Mouse (Mus musculus) forebrain, embryonic 10.5 days (tissue): ENCODE measurements at regions not wholly inside any gene's neighbourhood (a gene's known extent, or its start where the extent isn't known, plus 50 kb on each side); places are given as distances from the start of the nearest gene placed in this dataset.

Source experiments
- DNase-seq: peaks from one replicate; pipeline ENCODE4 v3.0.0-alpha.2; 2017; ENCODE audit warnings: low spot score; ENCODE audit errors: extremely low spot score
- H3K27ac ChIP-seq: fragments of 300-500 bp; sonication (generic); 2 replicates; pipeline ENCODE4 v1.5.1; 2016; ENCODE audit warnings: mild to moderate bottlenecking
- H3K27me3 ChIP-seq: fragments of 300-500 bp; sonication (generic); 2 replicates; pipeline ENCODE4 v1.6.1; 2016; ENCODE audit warnings: mild to moderate bottlenecking; ENCODE audit not compliant: poor library complexity, severe bottlenecking
- H3K36me3 ChIP-seq: fragments of 300-500 bp; sonication (generic); replicated peaks from 2 replicates; pipeline ENCODE4 v1.6.1; 2016; ENCODE audit warnings: mild to moderate bottlenecking, moderate library complexity
- H3K4me1 ChIP-seq: fragments of 300-500 bp; sonication (generic); 2 replicates; pipeline ENCODE4 v1.6.1; 2016
- H3K4me3 ChIP-seq: fragments of 300-500 bp; sonication (generic); 2 replicates; pipeline ENCODE4 v1.5.1; 2016; ENCODE audit warnings: mild to moderate bottlenecking, moderate library complexity
- H3K9me3 ChIP-seq: fragments of 300-500 bp; sonication (generic); 2 replicates; pipeline ENCODE4 v1.6.1; 2016; ENCODE audit warnings: mild to moderate bottlenecking, moderate library complexity
- WGBS: fragments of 180-500 bp; shearing (Covaris S2); methylation state at CpG from one replicate; pipeline ENCODE4 v1.1.7; 2016; 5-methylcytosine and 5-hydroxymethylcytosine counted together

GRCm38 (mm10) chr13:15879576-15879975, 132.1 kb upstream of the Inhba start:
- H3K4me3 ChIP-seq = no peak overlapping the region
- no peaks in the 10 kb centered on the region for H3K9me3 ChIP-seq
- no peak for DNase-seq
- H3K4me1 ChIP-seq = no peaks in the 10 kb centered on the region
- no peaks in the 10 kb centered on the region for H3K27me3 ChIP-seq
- H3K27ac ChIP-seq = no peak overlapping the region
- no peaks in the 10 kb centered on the region for H3K36me3 ChIP-seq

- WGBS = 87% methylated on average over 3 of the region's 3 CpGs
- H3K27me3 ChIP-seq = no peaks in the 10 kb centered on the region
- no peak overlapping the region for H3K27ac ChIP-seq
- H3K9me3 ChIP-seq = no peaks in the 10 kb centered on the region
- H3K4me3 ChIP-seq = no peak overlapping the region
- DNase-seq = no peak
- H3K36me3 ChIP-seq = no peaks in the 10 kb centered on the region
- no peaks in the 10 kb centered on the region for H3K4me1 ChIP-seq
Observed at GRCm38 (mm10) chr13:15890794-15891193, 120.9 kb upstream of the Inhba start.

GRCm38 (mm10) chr13:15891403-15891802, 120.2 kb upstream of the Inhba start:
- no peaks in the 10 kb centered on the region for H3K27me3 ChIP-seq
- no peaks in the 10 kb centered on the region for H3K9me3 ChIP-seq
- DNase-seq = no peak
- no peak overlapping the region for H3K27ac ChIP-seq
- H3K36me3 ChIP-seq = no peaks in the 10 kb centered on the region
- H3K4me3 ChIP-seq = no peak overlapping the region
- no peaks in the 10 kb centered on the region for H3K4me1 ChIP-seq

DNA sequence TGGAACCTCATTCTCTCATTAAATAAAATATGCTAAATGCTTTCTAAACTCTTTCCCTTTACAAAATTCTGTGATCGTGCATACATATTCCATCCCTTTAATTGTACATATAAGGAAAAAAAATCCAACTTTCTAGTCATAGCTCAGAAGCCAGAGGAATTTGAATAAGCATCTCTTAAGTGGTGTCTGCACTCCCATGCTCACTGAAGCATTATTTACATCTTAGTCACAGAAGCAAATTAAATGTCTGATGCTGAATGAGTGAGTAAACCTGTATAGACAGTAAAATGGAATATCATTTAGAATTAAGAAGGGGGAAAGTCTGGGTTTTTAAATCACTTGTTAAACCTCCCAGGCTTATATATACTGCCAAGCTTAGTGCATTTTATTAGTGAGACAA, 113.5 kb upstream of the Inhba start:
- Histone ChIP-seq H3K36me3 (no peaks in the 10 kb centered on the region), H3K27ac (no peak overlapping the region), H3K27me3 (no peaks in the 10 kb centered on the region), H3K4me1 (peaks cover 5% of the 10 kb centered on the region; the same call in 1 of the 2 replicates), H3K4me3 (no peak overlapping the region), H3K9me3 (no peaks in the 10 kb centered on the region)
- 92% methylated on average over 1 of the region's 1 CpGs for WGBS
- no peak for DNase-seq

- Histone ChIP-seq H3K27me3 (no peaks in the 10 kb centered on the region), H3K36me3 (no peaks in the 10 kb centered on the region), H3K9me3 (no peaks in the 10 kb centered on the region), H3K27ac (no peak overlapping the region), H3K4me1 (peaks cover 5% of the 10 kb centered on the region; the same call in 1 of the 2 replicates), H3K4me3 (no peak overlapping the region)
- no peak for DNase-seq
- 57% methylated on average over 7 of the region's 7 CpGs for WGBS
Observed at GRCm38 (mm10) chr13:15901710-15902675, 109.7 kb upstream of the Inhba start.

DNA sequence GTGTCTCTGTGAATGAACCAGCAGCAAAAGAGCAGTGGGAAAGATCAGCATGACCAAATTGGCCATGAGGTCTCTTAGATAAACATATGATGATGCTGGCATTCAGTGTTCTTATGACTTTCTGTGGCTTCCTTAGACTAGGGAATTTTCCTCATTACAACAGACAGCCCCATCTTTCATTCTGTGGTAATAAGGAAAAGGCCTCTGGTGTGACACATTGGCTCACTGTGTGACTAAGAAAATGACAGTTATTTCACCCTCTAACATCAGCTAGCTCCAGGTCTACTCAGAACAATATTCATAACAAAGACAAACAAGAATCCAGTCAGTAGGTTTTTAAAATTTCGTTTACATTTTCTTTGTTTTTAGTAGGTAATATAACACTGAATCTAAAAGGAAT, 103.8 kb upstream of the Inhba start:
- WGBS = 89% methylated on average over 1 of the region's 1 CpGs
- H3K27ac ChIP-seq = no peak overlapping the region
- no peaks in the 10 kb centered on the region for H3K4me1 ChIP-seq
- DNase-seq = no peak
- no peaks in the 10 kb centered on the region for H3K9me3 ChIP-seq
- H3K27me3 ChIP-seq = no peaks in the 10 kb centered on the region
- no peak overlapping the region for H3K4me3 ChIP-seq
- no peaks in the 10 kb centered on the region for H3K36me3 ChIP-seq

DNA sequence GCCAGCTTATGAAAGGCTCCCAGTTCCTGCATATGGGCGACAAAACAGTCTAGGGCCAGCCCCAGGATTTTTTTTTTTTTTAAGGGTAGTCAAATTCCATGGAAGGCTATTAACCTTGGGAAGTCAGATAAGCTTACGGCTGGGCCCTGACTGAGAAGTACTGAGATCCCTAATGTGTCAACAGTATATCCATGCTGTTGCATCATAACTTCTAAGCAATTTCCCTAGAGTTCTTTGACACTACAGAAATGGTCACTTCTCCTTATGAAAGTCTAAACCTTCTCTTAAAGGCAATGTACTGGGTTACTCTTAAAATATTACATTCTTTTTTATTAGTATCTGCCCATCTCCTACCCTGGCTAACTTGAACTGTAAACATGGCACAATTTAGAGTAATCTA, 101.1 kb upstream of the Inhba start:
- no peaks in the 10 kb centered on the region for H3K36me3 ChIP-seq
- no peaks in the 10 kb centered on the region for H3K4me1 ChIP-seq
- H3K9me3 ChIP-seq = no peaks in the 10 kb centered on the region
- WGBS = 84% methylated on average over 2 of the region's 2 CpGs
- H3K4me3 ChIP-seq = no peak overlapping the region
- H3K27ac ChIP-seq = no peak overlapping the region
- no peaks in the 10 kb centered on the region for H3K27me3 ChIP-seq
- no peak for DNase-seq

DNA sequence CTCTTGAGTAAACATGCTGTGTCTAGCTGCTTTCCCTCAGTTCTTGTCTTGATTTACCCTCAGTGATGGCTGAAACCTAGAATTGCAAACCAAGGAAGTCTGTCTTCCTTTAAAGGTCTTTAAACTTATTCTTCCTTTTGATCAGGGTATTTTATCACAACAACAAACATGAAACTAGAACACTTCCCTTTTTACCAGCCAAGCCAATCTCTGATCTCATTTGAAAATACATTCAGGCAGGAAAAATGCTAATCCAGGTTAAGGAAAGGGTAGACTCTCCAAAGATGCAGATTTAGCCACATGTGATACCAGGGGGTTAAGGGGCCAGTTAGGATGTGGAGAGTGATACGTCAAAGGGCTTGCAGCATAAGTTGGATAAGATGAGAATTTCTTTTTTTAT, 100.4 kb upstream of the Inhba start:
- Histone ChIP-seq H3K4me3 (no peak overlapping the region), H3K36me3 (no peaks in the 10 kb centered on the region), H3K27ac (no peak overlapping the region), H3K4me1 (no peaks in the 10 kb centered on the region), H3K9me3 (no peaks in the 10 kb centered on the region), H3K27me3 (no peaks in the 10 kb centered on the region)
- 94% methylated on average over 1 of the region's 1 CpGs for WGBS
- DNase-seq = no peak

GRCm38 (mm10) chr13:15914270-15914669, 97.4 kb upstream of the Inhba start:
- Histone ChIP-seq H3K36me3 (no peaks in the 10 kb centered on the region), H3K4me3 (no peak overlapping the region), H3K27me3 (no peaks in the 10 kb centered on the region), H3K4me1 (no peaks in the 10 kb centered on the region), H3K9me3 (no peaks in the 10 kb centered on the region), H3K27ac (no peak overlapping the region)
- 82% methylated on average over 1 of the region's 1 CpGs for WGBS
- DNase-seq = no peak

GRCm38 (mm10) chr13:15929890-15930289, 81.8 kb upstream of the Inhba start:
- Histone ChIP-seq H3K36me3 (no peaks in the 10 kb centered on the region), H3K4me1 (peaks cover 4% of the 10 kb centered on the region; the same call in 1 of the 2 replicates), H3K4me3 (no peak overlapping the region), H3K9me3 (no peaks in the 10 kb centered on the region), H3K27ac (no peak overlapping the region), H3K27me3 (no peaks in the 10 kb centered on the region)
- WGBS = 89% methylated on average over 3 of the region's 3 CpGs
- DNase-seq = no peak

GRCm38 (mm10) chr13:15931553-15932162, 80.0 kb upstream of the Inhba start:
- Histone ChIP-seq H3K9me3 (no peaks in the 10 kb centered on the region), H3K36me3 (no peaks in the 10 kb centered on the region), H3K4me1 (peaks cover 4% of the 10 kb centered on the region; the same call in 1 of the 2 replicates), H3K4me3 (no peak overlapping the region), H3K27ac (no peak overlapping the region), H3K27me3 (no peaks in the 10 kb centered on the region)
- 27% methylated on average over 5 of the region's 5 CpGs for WGBS
- no peak for DNase-seq

GRCm38 (mm10) chr13:15935689-15936088, 76.0 kb upstream of the Inhba start:
- no peaks in the 10 kb centered on the region for H3K9me3 ChIP-seq
- WGBS = 87% methylated on average over 1 of the region's 1 CpGs
- no peak overlapping the region for H3K4me3 ChIP-seq
- no peaks in the 10 kb centered on the region for H3K27me3 ChIP-seq
- no peaks in the 10 kb centered on the region for H3K36me3 ChIP-seq
- H3K4me1 ChIP-seq = peaks cover 4% of the 10 kb centered on the region; the same call in 1 of the 2 replicates
- no peak overlapping the region for H3K27ac ChIP-seq
- no peak for DNase-seq

DNA sequence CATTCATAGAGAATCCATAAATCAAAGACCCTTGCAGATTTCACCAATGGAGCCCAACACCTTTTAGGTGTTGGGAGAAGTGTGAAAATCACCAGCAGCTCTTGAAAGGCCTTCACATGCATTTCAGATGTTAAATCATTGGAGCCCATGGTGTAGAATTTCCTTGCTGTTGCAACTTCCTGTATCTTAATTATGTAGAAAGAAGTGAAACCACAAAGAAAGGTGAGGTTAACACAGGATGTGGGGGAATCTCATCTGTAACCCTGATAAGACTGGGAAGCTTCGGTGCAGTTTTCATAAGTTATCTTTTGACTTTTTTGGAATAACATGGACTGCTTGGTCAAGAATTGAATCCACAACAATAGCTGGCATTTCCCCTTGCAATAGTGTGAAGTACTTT, 75.5 kb upstream of the Inhba start:
- WGBS = 89% methylated on average over 1 of the region's 1 CpGs
- Histone ChIP-seq H3K4me1 (peaks cover 4% of the 10 kb centered on the region; the same call in 1 of the 2 replicates), H3K9me3 (no peaks in the 10 kb centered on the region), H3K4me3 (no peak overlapping the region), H3K27ac (no peak overlapping the region), H3K36me3 (no peaks in the 10 kb centered on the region), H3K27me3 (no peaks in the 10 kb centered on the region)
- DNase-seq = no peak
